Mouse (Mus musculus): ENCODE results near the gene Gm13276.
"Not testable (repeated sequence)": the region's sequence is repeated elsewhere in the genome, so short reads cannot be mapped to it uniquely, and the experiment has no call there.

- not testable (repeated sequence) for TF ChIP-seq POLR2AphosphoS2 (IDR thresholded peaks at IDR 0.05; ENCODE audit: low read length); JUND (IDR thresholded peaks at IDR 0.05; ENCODE audit: low read depth, low read length); GATA1 (IDR thresholded peaks at IDR 0.05; ENCODE audit: low read depth, low read length); HCFC1 (IDR thresholded peaks at IDR 0.05; ENCODE audit: low read depth, low read length); ELF1 (IDR thresholded peaks at IDR 0.05; ENCODE audit: low read depth, low read length); POLR2A (IDR thresholded peaks at IDR 0.05; ENCODE audit: control insufficient read depth in 1 of 2, insufficient read depth in 1 of 2, low read depth in 1 of 2, low read length in 2 of 2, poor library complexity in 1 of 2); CTCF (IDR thresholded peaks at IDR 0.05 in 2 of 3, conservative IDR thresholded peaks at IDR 0.05 in 1 of 3; ENCODE audit: control insufficient read depth in 1 of 3, insufficient read depth in 1 of 3, low read depth in 2 of 3, low read length in 3 of 3, poor library complexity in 1 of 3, severe bottlenecking in 1 of 3)
These were observed 8.9 kb upstream of the Gm13276 start, which contains the start of gene Gm13289 for GRCm38 (mm10) chr4:88776622-88777021.
